Comparison of ENCODE assay signal across 21 mouse cellular contexts in genomic region chr6:99167001-99167400, GRCm38 (mm10).
DNase-seq lines count a peak whose midpoint lies in the region; ATAC-seq and TF ChIP-seq lines count a peak whose summit lies in the region.
"Had no signal": no experiment of that assay in that cellular context is flagged by ENCODE, and none has a peak within 500 bp of the region (broad histone marks: within the 10 kb centered on the region; RNA-seq: fewer than 3 reads in every experiment).

No protein-coding gene starts in this region.

- intact Hi-C loops in gastrocnemius, adult 2 months (cut with DNase I): no loop called here

- no peak for TF ChIP-seq CTCF in gastrocnemius, adult 2 months (IDR thresholded peaks at IDR 0.05)

- DNase-seq in gastrocnemius, adult 2 months: no peak
- no peak for DNase-seq in gastrocnemius, adult 18-20 months (ENCODE audit: low spot score)
- no peak for DNase-seq in liver, embryonic 11.5 days (ENCODE audit: low spot score)
- no peak for DNase-seq in spleen, postnatal 14 days (ENCODE audit: low spot score in 2 of 2)
- DNase-seq: adrenal gland, postnatal 10 days; cerebellum, adult 18-20 months; cerebellum, postnatal 14 days; kidney, postnatal 36 days; layer of hippocampus, postnatal 36 days; right cerebral cortex, postnatal 14 days; thymus, postnatal 25 days had no signal

- no peaks in the 10 kb centered on the region for H3K9me3 ChIP-seq in liver, embryonic 15.5 days (replicated peaks)
- H3K9me3 ChIP-seq in liver, embryonic 11.5 days (ENCODE audit: control insufficient read depth, low read length): no peaks in the 10 kb centered on the region
- H3K9me3 ChIP-seq in lung, embryonic 16.5 days (ENCODE audit: control insufficient read depth, low read length): no peaks in the 10 kb centered on the region
- H3K9me3 ChIP-seq in stomach, embryonic 16.5 days (replicated peaks; ENCODE audit: control insufficient read depth, low read length): no peaks in the 10 kb centered on the region
- H3K9me3 ChIP-seq: forebrain, embryonic 10.5 days; hindbrain, embryonic 12.5 days; limb, embryonic 13.5 days; midbrain, embryonic 15.5 days; neural tube, embryonic 12.5 days had no signal

- 62% methylated on average over 8 of the region's 8 CpGs for WGBS in liver, embryonic 15.5 days (ENCODE audit: insufficient replicate concordance)
- WGBS in liver, embryonic 11.5 days: 74% methylated on average over 8 of the region's 8 CpGs
- 43% methylated on average over 8 of the region's 8 CpGs for WGBS in lung, embryonic 16.5 days
- 56% methylated on average over 8 of the region's 8 CpGs for WGBS in stomach, embryonic 16.5 days

- peaks cover 12% of the 10 kb centered on the region for H3K4me1 ChIP-seq in liver, embryonic 15.5 days (replicated peaks)
- H3K4me1 ChIP-seq in liver, embryonic 11.5 days (replicated peaks; ENCODE audit: control insufficient read depth, insufficient read depth, low read length): peaks cover 8% of the 10 kb centered on the region
- peaks cover 21% of the 10 kb centered on the region for H3K4me1 ChIP-seq in lung, embryonic 16.5 days (replicated peaks; ENCODE audit: control insufficient read depth, insufficient read depth, low read length)
- H3K4me1 ChIP-seq in stomach, embryonic 16.5 days (ENCODE audit: control insufficient read depth, insufficient read depth, low read length): peaks cover 14% of the 10 kb centered on the region
- H3K4me1 ChIP-seq: midbrain, embryonic 15.5 days; neural tube, embryonic 12.5 days had no signal

- H3K4me2 ChIP-seq in liver, embryonic 15.5 days: no peak overlapping the region; the same call in 1 of the 2 replicates
- H3K4me2 ChIP-seq in liver, embryonic 11.5 days: no peak overlapping the region
- no peak overlapping the region for H3K4me2 ChIP-seq in lung, embryonic 16.5 days (ENCODE audit: low read depth, low read length)
- H3K4me2 ChIP-seq in stomach, embryonic 16.5 days (ENCODE audit: low read depth, low read length): 0 out of 2 replicates have a peak overlapping the region, but pooled peaks have one; percentile 2
- H3K4me2 ChIP-seq: hindbrain, embryonic 12.5 days; limb, embryonic 13.5 days; midbrain, embryonic 15.5 days; neural tube, embryonic 12.5 days had no signal

- no peaks in the 10 kb centered on the region for H3K36me3 ChIP-seq in liver, embryonic 15.5 days (replicated peaks)
- no peaks in the 10 kb centered on the region for H3K36me3 ChIP-seq in liver, embryonic 11.5 days (ENCODE audit: control insufficient read depth, insufficient read depth, low read length)
- H3K36me3 ChIP-seq in lung, embryonic 16.5 days (ENCODE audit: control insufficient read depth, insufficient read depth, low read length): no peaks in the 10 kb centered on the region
- H3K36me3 ChIP-seq in stomach, embryonic 16.5 days (ENCODE audit: control insufficient read depth, insufficient read depth, low read length): no peaks in the 10 kb centered on the region
- H3K36me3 ChIP-seq: forebrain, embryonic 10.5 days; hindbrain, embryonic 12.5 days; limb, embryonic 13.5 days; midbrain, embryonic 15.5 days; neural tube, embryonic 12.5 days had no signal

- H3K27ac ChIP-seq in gastrocnemius, adult 2 months: peak overlapping the region; percentile 35
- H3K27ac ChIP-seq in liver, embryonic 15.5 days (replicated peaks): peak overlapping the region; percentile 33; the same call in 1 of the 2 replicates
- no peak overlapping the region for H3K27ac ChIP-seq in liver, embryonic 11.5 days (ENCODE audit: low read depth, low read length)
- H3K27ac ChIP-seq in lung, embryonic 16.5 days (ENCODE audit: low read length): peak overlapping the region; percentile 29; the same call in 1 of the 2 replicates
- H3K27ac ChIP-seq in stomach, embryonic 16.5 days (ENCODE audit: low read length): peak overlapping the region; percentile 77
- H3K27ac ChIP-seq: forebrain, embryonic 10.5 days; hindbrain, embryonic 12.5 days; limb, embryonic 13.5 days; midbrain, embryonic 15.5 days; neural tube, embryonic 12.5 days had no signal

- no peaks in the 10 kb centered on the region for H3K27me3 ChIP-seq in liver, embryonic 15.5 days
- no peaks in the 10 kb centered on the region for H3K27me3 ChIP-seq in liver, embryonic 11.5 days (replicated peaks; ENCODE audit: control insufficient read depth, insufficient read depth, low read length)
- H3K27me3 ChIP-seq in lung, embryonic 16.5 days (ENCODE audit: control insufficient read depth, insufficient read depth, low read depth, low read length): no peaks in the 10 kb centered on the region
- no peaks in the 10 kb centered on the region for H3K27me3 ChIP-seq in stomach, embryonic 16.5 days (ENCODE audit: control insufficient read depth, insufficient read depth, low read length)
- H3K27me3 ChIP-seq: hindbrain, embryonic 12.5 days; limb, embryonic 13.5 days; midbrain, embryonic 15.5 days; neural tube, embryonic 12.5 days had no signal

- H3K4me3 ChIP-seq in gastrocnemius, adult 2 months: no peak overlapping the region
- H3K4me3 ChIP-seq in liver, embryonic 15.5 days (replicated peaks): no peak overlapping the region
- no peak overlapping the region for H3K4me3 ChIP-seq in liver, embryonic 11.5 days (ENCODE audit: low read depth, low read length)
- no peak overlapping the region for H3K4me3 ChIP-seq in lung, embryonic 16.5 days (ENCODE audit: low read length)
- H3K4me3 ChIP-seq in stomach, embryonic 16.5 days (replicated peaks; ENCODE audit: low read length): no peak overlapping the region
- H3K4me3 ChIP-seq: forebrain, embryonic 10.5 days; hindbrain, embryonic 12.5 days; limb, embryonic 13.5 days; midbrain, embryonic 15.5 days; neural tube, embryonic 12.5 days had no signal

- no peak for ATAC-seq in liver, embryonic 15.5 days (ENCODE audit: insufficient read depth)
- no peak for ATAC-seq in liver, embryonic 11.5 days (replicated peaks; ENCODE audit: low FRiP score)
- no peak for ATAC-seq in lung, embryonic 16.5 days (ENCODE audit: low read depth)
- no peak; the same call in 1 of the 2 replicates for ATAC-seq in stomach, embryonic 16.5 days (ENCODE audit: insufficient read depth, low FRiP score)
- ATAC-seq: forebrain, embryonic 16.5 days; intestine, postnatal 0 days; midbrain, embryonic 15.5 days had no signal

- no peak overlapping the region for H3K9ac ChIP-seq in liver, embryonic 15.5 days
- no peak overlapping the region for H3K9ac ChIP-seq in liver, embryonic 11.5 days (ENCODE audit: low read depth, low read length)
- peak overlapping the region; percentile 4; the same call in 1 of the 2 replicates for H3K9ac ChIP-seq in lung, embryonic 16.5 days (ENCODE audit: low read length)
- H3K9ac ChIP-seq in stomach, embryonic 16.5 days (ENCODE audit: low read length): no peak overlapping the region
- H3K9ac ChIP-seq: hindbrain, embryonic 12.5 days; limb, embryonic 13.5 days; midbrain, embryonic 15.5 days; neural tube, embryonic 12.5 days had no signal
